Comparison of ENCODE assay signal across 8 mouse cellular contexts in genomic region chrX:36550906-36551305, GRCm38 (mm10). TPM values are rescaled to one million over a fixed set of nuclear protein-coding genes. Genes with fewer than 3 reads are reported as not detected.
DNase-seq lines count a peak whose midpoint lies in the region; ATAC-seq lines count a peak whose summit lies in the region.

No protein-coding gene starts in this region.

- ATAC-seq in frontal cortex, adult (ENCODE audit: low TSS enrichment) = peak; percentile 41
- ATAC-seq in neural tube, embryonic 15.5 days (ENCODE audit: low FRiP score) = peak; percentile 57; the same call in 1 of the 2 replicates

- H3K27me3 ChIP-seq in neural tube, embryonic 15.5 days (replicated peaks) = no peaks in the 10 kb centered on the region

- no peaks in the 10 kb centered on the region for H3K9me3 ChIP-seq in neural tube, embryonic 15.5 days (replicated peaks)

- no peak overlapping the region for H3K4me2 ChIP-seq in neural tube, embryonic 15.5 days

- no peak overlapping the region for H3K4me3 ChIP-seq in neural tube, embryonic 15.5 days (replicated peaks)

- 0 out of 2 replicates have a peak, but pooled peaks cover 2% of the 10 kb centered on the region for H3K4me1 ChIP-seq in neural tube, embryonic 15.5 days

- H3K9ac ChIP-seq in neural tube, embryonic 15.5 days (replicated peaks) = no peak overlapping the region

- peak overlapping the region; percentile 54 for H3K27ac ChIP-seq in neural tube, embryonic 15.5 days (replicated peaks)

- 30% methylated on average over 5 of the region's 5 CpGs for WGBS in neural tube, embryonic 15.5 days

- H3K36me3 ChIP-seq in neural tube, embryonic 15.5 days = no peaks in the 10 kb centered on the region

- no peak for DNase-seq in frontal cortex, postnatal 25 days (ENCODE audit: low spot score in 2 of 2)
- peak; percentile 78 for DNase-seq in adipocyte (ENCODE audit: low spot score)
- peak; percentile 3 to 6 for DNase-seq in gastrocnemius, adult 8-10 months (ENCODE audit: low spot score in 2 of 2)
- DNase-seq in hindlimb bud, embryonic 11.5 days (ENCODE audit: extremely low spot score, low read depth, low spot score) = peak; percentile 24
- peak; percentile 6 to 25 for DNase-seq in lung, adult 18-20 months
- DNase-seq in spleen, adult 18-20 months = no peak

RNA-seq across cellular contexts. Expression of gene Pgrmc1, which starts 47.1 kb away (rescaled TPM):
- 1 to 10 TPM; 6.0 to 9.2 (median 7.0) TPM for total RNA-seq in gastrocnemius, adult 8-10 months (2022)
- polyA plus RNA-seq in neural tube, embryonic 15.5 days (2015; fragmentation: Nextera tagmentation; extraction: Ambion mirVana) = 497 and 560 TPM in 2 replicates

RNA-seq across cellular contexts. Expression of gene Gm14569, which starts 59.3 kb away (rescaled TPM):
- total RNA-seq in gastrocnemius, adult 8-10 months (2022) = not detected
- not detected in 2 replicates for polyA plus RNA-seq in neural tube, embryonic 15.5 days (2015; fragmentation: Nextera tagmentation; extraction: Ambion mirVana)

Comparison
In these comparisons a context has a peak if more than half of its experiments do, and no peak if none do; other contexts are left out.
1. DNase-seq: peak in adipocyte (single experiment), gastrocnemius, adult 8-10 months (2 of 2), hindlimb bud, embryonic 11.5 days (single experiment) and lung, adult 18-20 months (2 of 2); none in frontal cortex, postnatal 25 days (0 of 2) and spleen, adult 18-20 months (0 of 2).